Mouse (Mus musculus) spleen, postnatal 4 days (tissue): ENCODE data around the gene Lamc2.

Experiments used
- DNase-seq, 2 experiments: peaks; one replicate each; pipeline ENCODE4 v3.0.0; 2022; ENCODE audit warnings: low spot score in 2 of 2

Lamc2 gene

GRCm38 (mm10) chr1:153185828-153186803 lies at the start of gene Lamc2:
Gene Lamc2, minus strand, starts transcription at chr1:153186447.
- no peak for DNase-seq

DNA sequence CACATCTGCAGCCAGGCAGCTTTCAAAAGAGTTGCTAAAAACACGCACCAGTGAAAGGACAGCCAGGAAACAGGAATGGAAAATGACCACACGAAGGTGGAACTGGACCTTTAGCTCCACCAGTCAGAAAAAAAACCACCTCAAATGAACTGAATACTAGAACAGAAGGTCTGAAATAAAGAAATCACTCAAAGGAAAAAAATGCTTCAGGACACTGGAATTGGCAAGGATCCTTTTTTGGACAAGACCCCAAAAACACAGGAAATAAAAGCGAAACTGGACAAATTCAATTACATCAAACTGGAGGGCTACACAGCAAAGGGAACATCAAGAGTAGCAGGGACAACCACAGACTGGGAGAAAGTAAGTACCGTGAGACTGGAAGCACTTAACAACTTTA lies 49.3 kb upstream of the Lamc2 start:
- DNase-seq: no peak

- no peak for DNase-seq
Observed at GRCm38 (mm10) chr1:153231681-153232080, 45.4 kb upstream of the Lamc2 start.

- DNase-seq: no peak
Observed at GRCm38 (mm10) chr1:153227916-153228315, 41.7 kb upstream of the Lamc2 start.

- DNase-seq: no peak
Observed at GRCm38 (mm10) chr1:153227096-153227495, 40.8 kb upstream of the Lamc2 start.

GRCm38 (mm10) chr1:153225786-153226725 lies 39.8 kb upstream of the Lamc2 start:
- DNase-seq: no peak

DNA sequence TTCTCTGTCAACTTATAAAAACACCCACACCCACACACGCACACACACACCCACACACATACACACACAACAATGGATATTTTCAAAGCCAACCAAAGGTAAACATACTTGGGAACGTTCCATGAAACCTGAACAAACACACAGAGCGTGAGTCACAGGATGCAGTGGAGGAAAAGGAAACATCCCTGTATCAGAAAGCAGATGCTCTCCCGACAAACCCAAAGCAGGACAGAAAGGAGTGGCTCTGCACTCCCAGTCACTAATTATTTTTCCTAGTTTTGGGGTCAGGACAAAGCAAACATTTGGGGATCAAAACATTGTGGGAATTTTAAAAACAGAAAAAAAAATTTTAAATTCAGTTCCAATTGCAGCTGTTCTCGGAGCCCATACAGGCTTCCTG lies 38.1 kb upstream of the Lamc2 start:
- no peak for DNase-seq

GRCm38 (mm10) chr1:153219376-153219775 lies 33.1 kb upstream of the Lamc2 start:
- DNase-seq: no peak

- no peak for DNase-seq
Observed at GRCm38 (mm10) chr1:153216516-153216915, 30.3 kb upstream of the Lamc2 start.

- DNase-seq: no peak
Observed at GRCm38 (mm10) chr1:153215676-153216075, 29.4 kb upstream of the Lamc2 start.

DNA sequence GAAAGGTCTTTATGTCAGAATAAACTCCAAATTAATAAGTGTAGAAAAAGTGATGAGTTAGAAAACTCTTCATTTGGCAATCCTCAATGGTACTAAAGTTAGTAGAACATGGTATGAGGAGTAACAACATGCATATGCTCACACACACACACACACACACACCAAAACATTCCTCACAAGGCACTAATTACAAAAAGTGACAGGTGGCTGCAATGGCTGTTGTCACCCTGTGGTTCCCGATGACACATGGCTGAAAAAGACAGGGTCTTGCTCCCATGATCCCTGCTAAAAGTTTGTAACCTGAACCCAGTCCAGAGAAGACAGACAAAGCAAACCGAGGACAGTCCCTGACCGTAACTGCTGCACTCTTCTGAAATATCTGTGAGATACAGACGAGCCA lies 24.7 kb upstream of the Lamc2 start:
- no peak for DNase-seq

DNA sequence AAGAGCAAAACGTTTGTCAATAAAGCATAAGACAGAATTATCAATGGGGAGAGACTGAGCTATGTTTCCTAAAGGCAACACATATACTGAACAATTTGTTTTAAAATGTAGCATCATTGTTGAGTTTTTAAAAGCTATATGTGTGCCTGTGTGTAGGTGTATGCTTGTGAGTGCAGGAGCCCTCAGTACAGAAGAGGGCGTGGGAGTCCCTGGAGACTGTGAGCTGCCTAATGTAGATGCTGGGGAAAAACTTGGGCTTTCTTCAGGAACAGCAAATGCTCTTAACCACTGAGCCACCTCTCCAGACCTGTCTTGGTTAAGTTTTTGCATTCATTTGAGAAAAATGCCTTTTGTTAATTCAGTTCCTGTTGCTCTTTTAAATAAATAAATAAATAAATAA lies 24.0 kb upstream of the Lamc2 start:
- no peak for DNase-seq

- DNase-seq: no peak
Observed at GRCm38 (mm10) chr1:153202195-153202594, 15.9 kb upstream of the Lamc2 start.

DNA sequence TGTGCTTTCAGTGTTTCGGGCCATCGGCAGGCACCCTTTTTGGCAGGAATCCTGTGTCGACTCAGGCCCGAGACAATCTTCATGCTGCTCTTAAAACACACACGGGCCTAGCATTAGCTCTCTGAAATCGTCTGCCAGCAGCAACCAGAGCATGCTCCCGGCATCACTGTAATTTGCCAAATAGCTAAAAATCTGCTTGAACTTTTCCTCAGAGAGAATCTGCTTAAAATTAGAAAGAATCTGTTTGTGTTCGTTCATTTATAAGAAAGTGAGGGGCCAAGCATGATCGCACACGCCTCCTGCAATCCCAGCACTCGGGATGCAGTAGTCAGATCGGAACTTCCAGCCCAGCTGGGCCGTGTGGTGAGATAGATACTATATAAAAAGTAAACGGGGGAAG lies 15.2 kb upstream of the Lamc2 start:
- no peak for DNase-seq

- no peak for DNase-seq
Observed at GRCm38 (mm10) chr1:153197316-153197850, 11.1 kb upstream of the Lamc2 start.

GRCm38 (mm10) chr1:153192945-153193344 lies 6.7 kb upstream of the Lamc2 start:
- no peak for DNase-seq

DNA sequence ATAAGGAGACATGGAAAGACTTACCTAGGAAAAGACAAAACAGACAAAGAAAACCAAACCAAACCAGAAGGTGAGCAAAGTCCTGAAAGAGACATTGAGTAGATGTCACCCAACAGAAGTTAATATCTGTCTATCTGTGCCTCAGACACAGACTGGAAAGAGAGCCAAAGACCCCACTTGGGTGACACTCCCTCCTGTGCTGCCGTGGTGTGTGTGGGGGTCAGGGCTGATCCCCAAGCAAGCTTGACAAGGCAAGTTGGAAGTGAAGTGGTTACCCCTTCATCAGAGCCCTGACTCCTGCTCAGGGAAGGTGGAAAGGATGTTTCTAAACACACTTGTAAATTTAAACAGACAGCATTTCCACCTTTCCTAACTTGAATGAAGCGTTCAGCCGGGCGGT lies 6.1 kb upstream of the Lamc2 start:
- no peak for DNase-seq

- no peak for DNase-seq
Observed at GRCm38 (mm10) chr1:153191943-153192329, 5.7 kb upstream of the Lamc2 start.

DNA sequence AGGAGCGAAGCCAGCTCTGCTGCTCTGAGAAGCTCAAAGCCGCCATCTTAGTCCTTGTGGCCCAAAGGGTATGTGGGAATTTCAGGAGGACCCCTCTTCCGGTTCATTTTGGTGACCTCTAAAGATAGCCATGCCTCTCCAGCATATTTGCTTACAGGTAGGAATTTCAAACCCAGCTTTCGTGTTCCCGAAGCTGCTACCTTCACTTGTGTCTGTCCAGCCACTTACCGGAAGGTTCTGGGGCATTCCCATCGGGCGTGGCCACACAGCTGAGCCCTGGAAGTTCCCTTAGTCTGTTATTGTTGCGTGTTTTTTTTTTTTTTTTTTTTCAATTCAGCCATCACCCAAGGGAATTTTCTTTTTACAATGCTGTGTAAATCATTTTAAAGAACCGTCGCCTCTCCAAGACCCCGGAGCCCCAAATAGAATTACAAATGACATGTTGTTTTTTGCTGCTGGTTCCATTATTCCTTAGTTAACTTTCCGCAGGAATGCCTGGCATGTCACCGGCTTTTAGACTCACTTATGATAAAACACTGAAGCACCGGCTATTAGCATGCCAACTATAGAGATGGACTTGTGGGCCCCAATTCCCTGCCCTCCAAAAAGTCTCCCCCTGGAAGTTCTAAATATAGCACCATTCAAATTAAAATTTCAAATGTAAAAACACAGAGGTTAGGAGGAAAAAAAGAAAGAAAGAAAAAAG lies 5.1 kb upstream of the Lamc2 start:
- DNase-seq: no peak

DNA sequence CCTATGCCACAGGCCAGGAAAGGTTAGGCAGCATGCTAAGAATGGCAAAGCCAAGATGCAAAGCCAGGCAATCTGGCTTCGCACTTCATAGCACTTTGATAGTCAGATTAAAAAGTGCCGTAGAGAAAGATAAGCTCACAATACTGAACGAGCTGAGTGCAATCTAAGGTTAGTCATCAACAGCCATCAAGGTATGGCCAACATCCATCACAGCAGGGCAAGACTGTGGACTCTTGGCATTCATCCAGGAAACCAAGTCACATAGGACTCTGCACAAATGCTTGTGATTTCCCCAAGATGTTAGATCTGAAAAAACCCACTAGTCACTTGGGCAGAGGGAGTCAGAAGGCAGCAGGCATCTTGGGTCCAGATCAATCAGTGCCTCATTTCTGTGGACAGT lies 1.8 kb upstream of the Lamc2 start:
- no peak for DNase-seq

DNA sequence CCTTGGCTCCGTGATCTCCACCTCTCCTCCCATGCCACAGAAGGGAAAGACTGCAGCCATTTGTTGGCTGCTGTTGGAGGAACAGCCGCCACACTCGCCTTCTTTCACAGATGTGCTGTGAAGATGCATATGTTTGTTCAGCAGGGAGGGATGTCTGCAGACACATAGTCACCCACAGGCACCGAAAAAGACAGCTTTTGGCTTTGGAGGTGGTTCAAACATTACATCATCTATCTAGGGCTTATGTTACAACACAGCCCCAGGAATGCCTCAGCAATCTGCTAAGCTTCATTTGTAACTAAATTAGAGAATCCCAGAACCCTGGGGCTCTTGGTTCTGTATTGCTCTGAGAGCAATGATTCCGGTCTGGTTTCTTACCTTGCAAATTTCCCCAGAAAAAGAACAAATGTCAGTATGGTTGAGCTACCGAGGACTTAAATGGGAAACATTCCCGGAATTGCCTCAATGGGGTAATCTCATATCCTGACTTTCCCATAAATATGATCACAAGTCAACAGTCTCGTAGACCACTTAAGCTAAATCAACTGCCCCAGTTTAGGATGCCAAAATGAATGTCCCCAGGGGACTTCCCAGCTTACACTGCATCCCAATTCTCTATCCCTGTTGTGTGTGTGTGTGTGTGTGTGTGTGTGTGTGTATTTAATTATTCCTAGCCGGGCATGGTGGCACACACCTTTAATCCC lies 5.5 kb downstream of the Lamc2 start:
- no peak for DNase-seq
